Mouse (Mus musculus) forebrain, embryonic 11.5 days (tissue): ENCODE results near the gene Fam169b. TPM values are rescaled to one million over a fixed set of nuclear protein-coding genes. Genes with fewer than 3 reads are reported as not detected.
A peak's percentile ranks its signal among the peaks of the same experiment; 100 is the strongest.

Experiments
- ATAC-seq: fragments of 200-750 bp; cut with Nextera tagmentation; replicated peaks from 2 replicates; pipeline ENCODE4 v1.8.0; 2017; ENCODE audit warnings: moderate TSS enrichment; ENCODE audit not compliant: low FRiP score
- DNase-seq: peaks from one replicate; pipeline ENCODE4 v3.0.0-alpha.2; 2017; ENCODE audit warnings: low spot score
- H3K27ac ChIP-seq: fragments of 300-500 bp; sonication (generic); 2 replicates; pipeline ENCODE4 v1.5.1; 2014; ENCODE audit warnings: low read depth, low read length
- H3K27me3 ChIP-seq: fragments of 300-500 bp; sonication (generic); 2 replicates; pipeline ENCODE4 v1.6.1; 2014; ENCODE audit warnings: mild to moderate bottlenecking, low read length, mixed read lengths; ENCODE audit not compliant: control insufficient read depth, insufficient read depth
- H3K36me3 ChIP-seq: fragments of 300-500 bp; sonication (generic); 2 replicates; pipeline ENCODE4 v1.6.1; 2014; ENCODE audit warnings: mild to moderate bottlenecking, low read length, moderate library complexity, mixed read lengths; ENCODE audit not compliant: control insufficient read depth, insufficient read depth
- H3K4me1 ChIP-seq: fragments of 300-500 bp; sonication (generic); replicated peaks from 2 replicates; pipeline ENCODE4 v1.6.1; 2014; ENCODE audit warnings: low read length, mixed read lengths; ENCODE audit not compliant: control insufficient read depth, insufficient read depth
- H3K4me2 ChIP-seq: fragments of 300-500 bp; sonication (generic); 2 replicates; pipeline ENCODE4 v1.6.1; 2014; ENCODE audit warnings: low read depth, mild to moderate bottlenecking, low read length, moderate library complexity, mixed read lengths; ENCODE audit not compliant: severe bottlenecking
- H3K4me3 ChIP-seq: fragments of 300-500 bp; sonication (generic); 2 replicates; pipeline ENCODE4 v1.5.1; 2014; ENCODE audit warnings: low read depth, low read length
- H3K9ac ChIP-seq: fragments of 300-500 bp; sonication (generic); 2 replicates; pipeline ENCODE4 v1.6.1; 2014; ENCODE audit warnings: low read length
- H3K9me3 ChIP-seq: fragments of 300-500 bp; sonication (generic); 2 replicates; pipeline ENCODE4 v1.6.1; 2016; ENCODE audit warnings: low read length, mixed read lengths; ENCODE audit not compliant: control insufficient read depth
- WGBS: fragments of 180-500 bp; shearing (Covaris S2); extraction: QIAGEN DNeasy Blood & Tissue Kit; methylation state at CpG from one replicate; pipeline ENCODE4 v1.1.7; 2014; 5-methylcytosine and 5-hydroxymethylcytosine counted together
- polyA plus RNA-seq: library from polyadenylated mRNA; unstranded; fragments of >200 nt; fragmentation: Nextera tagmentation; extraction: Ambion mirVana; gene quantifications from 2 replicates; pipeline ENCODE4 v1.2.1, GENCODE M21; 2014

The Fam169b gene
- polyA plus RNA-seq, 1 experiment from 2014 or later = 0.39 TPM

DNA sequence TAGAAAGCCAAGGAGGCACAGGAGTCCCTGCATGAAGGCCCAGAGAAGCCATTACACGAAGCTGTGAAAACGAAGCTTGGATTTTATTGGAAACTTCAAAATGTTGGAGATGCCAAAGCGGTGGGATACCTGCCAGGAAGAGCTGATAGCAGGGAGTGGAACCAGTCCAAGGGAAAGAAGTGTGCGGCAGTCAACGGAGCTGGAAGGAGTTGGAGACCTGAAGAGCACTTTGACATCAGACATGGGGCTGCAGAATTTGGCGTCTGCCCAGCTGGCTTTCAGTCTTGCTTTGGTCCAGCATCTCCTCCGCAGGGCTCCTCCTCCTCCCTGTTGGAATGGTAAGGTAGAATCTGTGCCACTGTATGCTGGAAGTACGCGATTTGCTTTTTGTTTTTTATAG is 92.1 kb downstream of the Fam169b start:
- DNase-seq = no peak
- Histone ChIP-seq H3K27ac (no peak overlapping the region), H3K36me3 (no peaks in the 10 kb centered on the region), H3K9ac (no peak overlapping the region), H3K4me2 (no peak overlapping the region), H3K4me1 (no peaks in the 10 kb centered on the region), H3K27me3 (no peaks in the 10 kb centered on the region), H3K9me3 (no peaks in the 10 kb centered on the region), H3K4me3 (no peak overlapping the region)
- no peak for ATAC-seq
- 90% methylated on average over 9 of the region's 9 CpGs for WGBS

- no peaks in the 10 kb centered on the region for H3K27me3 ChIP-seq
- WGBS = 88% methylated on average over 12 of the region's 12 CpGs
- DNase-seq = no peak
- no peak overlapping the region for H3K9ac ChIP-seq
- H3K4me2 ChIP-seq = no peak overlapping the region
- no peak overlapping the region for H3K27ac ChIP-seq
- no peak overlapping the region for H3K4me3 ChIP-seq
- no peaks in the 10 kb centered on the region for H3K9me3 ChIP-seq
- no peak for ATAC-seq
- H3K36me3 ChIP-seq = no peaks in the 10 kb centered on the region
- H3K4me1 ChIP-seq = no peaks in the 10 kb centered on the region
Observed at GRCm38 (mm10) chr7:68368948-68369347, 95.3 kb downstream of the Fam169b start.

GRCm38 (mm10) chr7:68369694-68370093 is 96.1 kb downstream of the Fam169b start:
- Histone ChIP-seq H3K9me3 (no peaks in the 10 kb centered on the region), H3K9ac (no peak overlapping the region), H3K4me3 (peak overlapping the region; percentile 23; the same call in 1 of the 2 replicates), H3K27me3 (no peaks in the 10 kb centered on the region), H3K4me1 (no peaks in the 10 kb centered on the region), H3K4me2 (peak overlapping the region; percentile 44), H3K36me3 (no peaks in the 10 kb centered on the region), H3K27ac (no peak overlapping the region)
- DNase-seq (peak; percentile 91), ATAC-seq (peak; percentile 59)
- WGBS = 2% methylated on average over 13 of the region's 13 CpGs

DNA sequence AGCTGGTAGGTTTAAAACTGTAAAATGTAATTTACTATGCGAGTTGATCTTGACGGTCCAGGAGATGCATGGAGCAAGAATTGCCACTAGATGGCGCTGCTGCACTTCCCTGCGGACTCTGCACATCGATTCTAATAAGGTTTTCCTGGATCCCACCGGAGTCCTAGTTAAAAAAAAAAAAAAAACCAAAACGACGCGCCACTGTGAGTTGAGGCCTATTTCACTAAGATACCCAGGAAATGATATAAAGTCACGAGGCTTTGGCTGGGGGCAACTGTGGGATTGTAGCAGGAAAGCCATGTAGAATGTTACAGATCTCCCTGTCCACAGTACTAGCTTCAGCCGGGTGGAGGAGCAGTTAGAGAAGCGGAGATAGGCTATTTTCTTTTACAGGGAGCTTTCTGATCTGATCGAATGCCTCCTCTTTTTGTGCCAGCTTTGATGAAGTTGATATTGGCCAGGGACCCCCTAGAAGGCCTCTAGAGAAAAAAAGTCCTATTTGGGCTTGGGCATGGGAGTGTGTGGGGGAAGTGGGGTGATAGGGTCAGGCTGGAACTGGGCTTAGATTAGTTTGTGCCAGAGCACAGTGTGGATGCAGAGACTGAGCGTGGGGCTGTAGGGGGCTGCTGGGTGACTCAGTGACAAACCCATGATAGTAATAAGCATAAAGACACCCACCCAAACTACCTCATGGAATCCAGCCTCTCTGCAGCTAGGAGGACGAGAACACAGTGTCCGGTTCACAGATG is 100.6 kb downstream of the Fam169b start:
- Histone ChIP-seq H3K4me2 (peak overlapping the region; percentile 44), H3K27me3 (no peaks in the 10 kb centered on the region), H3K9ac (peak overlapping the region; percentile 30; the same call in 1 of the 2 replicates), H3K4me1 (no peaks in the 10 kb centered on the region), H3K9me3 (no peaks in the 10 kb centered on the region), H3K36me3 (no peaks in the 10 kb centered on the region), H3K27ac (no peak overlapping the region), H3K4me3 (0 out of 2 replicates have a peak overlapping the region, but pooled peaks have one; percentile 14)
- ATAC-seq (peak; percentile 60), DNase-seq (peak; percentile 89)
- WGBS = 19% methylated on average over 16 of the region's 16 CpGs

DNA sequence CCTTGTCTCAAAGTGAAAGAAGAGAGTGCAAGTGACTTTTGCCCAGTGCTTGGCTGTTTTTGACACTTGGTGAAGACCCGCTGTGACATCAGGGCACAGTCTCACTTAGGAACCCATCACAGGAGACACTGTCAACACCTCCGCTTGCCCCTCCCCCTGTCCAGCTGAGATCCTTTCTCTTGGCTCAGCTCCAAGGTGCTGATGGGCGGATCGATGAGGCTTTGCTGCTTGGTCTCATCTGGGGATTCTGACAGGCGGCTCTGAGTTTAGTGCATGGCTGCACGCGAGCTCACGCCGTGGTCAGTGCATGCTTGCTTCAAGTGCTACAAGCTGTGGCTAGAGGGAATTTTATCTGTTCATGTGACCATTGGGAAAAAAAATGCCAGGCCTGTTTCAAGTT is 108.5 kb downstream of the Fam169b start:
- Histone ChIP-seq H3K27ac (no peak overlapping the region), H3K4me1 (no peaks in the 10 kb centered on the region), H3K27me3 (no peaks in the 10 kb centered on the region), H3K36me3 (no peaks in the 10 kb centered on the region), H3K4me3 (no peak overlapping the region), H3K4me2 (no peak overlapping the region), H3K9me3 (no peaks in the 10 kb centered on the region), H3K9ac (no peak overlapping the region)
- DNase-seq (no peak), ATAC-seq (no peak)
- WGBS = 50% methylated on average over 9 of the region's 9 CpGs

GRCm38 (mm10) chr7:68386767-68387166 is 113.1 kb downstream of the Fam169b start:
- Histone ChIP-seq H3K27me3 (no peaks in the 10 kb centered on the region), H3K36me3 (no peaks in the 10 kb centered on the region), H3K9me3 (no peaks in the 10 kb centered on the region), H3K9ac (no peak overlapping the region), H3K4me2 (no peak overlapping the region), H3K27ac (no peak overlapping the region), H3K4me1 (no peaks in the 10 kb centered on the region), H3K4me3 (no peak overlapping the region)
- DNase-seq (no peak), ATAC-seq (no peak)
- WGBS = 91% methylated on average over 3 of the region's 3 CpGs

DNA sequence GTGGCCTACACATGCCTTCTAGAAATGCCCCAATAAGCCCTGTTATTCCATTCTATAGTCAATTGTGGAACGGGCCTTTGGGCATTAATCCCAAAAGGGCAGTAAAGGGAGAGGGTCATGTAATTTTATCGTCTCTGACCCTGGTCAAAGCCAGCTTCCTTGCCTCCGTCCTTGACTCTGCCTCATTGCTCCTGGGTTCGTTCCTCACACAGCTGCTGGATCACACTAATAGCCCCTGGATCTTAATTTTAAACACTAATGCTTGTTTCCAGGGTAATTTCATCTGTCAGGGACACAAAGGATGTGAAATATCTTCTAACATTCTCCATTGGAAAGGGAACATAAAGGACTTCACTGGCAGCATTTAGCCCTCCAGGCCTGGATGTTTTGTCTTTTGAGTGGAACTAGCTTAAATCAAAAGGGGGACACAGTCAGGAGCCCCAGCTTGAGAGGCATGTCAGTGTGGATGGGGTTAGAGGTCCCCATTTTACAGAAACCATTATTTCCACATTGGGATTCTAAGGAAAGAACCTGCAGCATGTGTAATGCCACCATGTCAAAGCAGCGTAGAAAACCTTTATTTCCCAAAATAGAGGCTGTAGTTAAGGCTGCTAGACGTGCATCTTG is 122.2 kb downstream of the Fam169b start:
- Histone ChIP-seq H3K27ac (no peak overlapping the region), H3K4me2 (no peak overlapping the region), H3K4me1 (no peaks in the 10 kb centered on the region), H3K4me3 (no peak overlapping the region), H3K9me3 (no peaks in the 10 kb centered on the region), H3K27me3 (no peaks in the 10 kb centered on the region), H3K36me3 (no peaks in the 10 kb centered on the region), H3K9ac (no peak overlapping the region)
- no peak for ATAC-seq
- WGBS = 45% methylated on average over 6 of the region's 6 CpGs
- DNase-seq = peak; percentile 35

DNA sequence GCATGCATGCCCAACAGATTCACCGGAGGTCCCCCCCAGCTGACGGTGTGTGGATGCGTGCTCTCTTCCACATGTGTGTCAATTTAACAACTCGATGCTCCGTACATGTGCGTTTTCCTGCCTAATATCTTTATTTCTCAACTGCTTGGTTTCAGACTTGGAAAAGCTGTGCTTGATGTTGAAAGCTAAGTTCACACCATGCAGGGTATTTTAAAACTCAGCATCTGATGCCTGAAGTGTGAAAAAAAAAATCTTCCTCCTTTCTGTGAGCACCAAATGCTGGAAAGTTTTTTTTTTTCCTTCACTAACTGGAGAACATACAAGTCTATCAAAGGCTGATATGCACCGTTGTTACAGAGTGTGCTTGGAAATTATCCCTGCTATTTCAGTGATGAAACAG is 126.9 kb downstream of the Fam169b start:
- ATAC-seq = no peak
- no peak overlapping the region for H3K27ac ChIP-seq
- H3K9ac ChIP-seq = no peak overlapping the region
- 95% methylated on average over 7 of the region's 7 CpGs for WGBS
- H3K36me3 ChIP-seq = no peaks in the 10 kb centered on the region
- no peaks in the 10 kb centered on the region for H3K4me1 ChIP-seq
- DNase-seq = no peak
- H3K4me2 ChIP-seq = no peak overlapping the region
- H3K27me3 ChIP-seq = no peaks in the 10 kb centered on the region; the same call in 1 of the 2 replicates
- H3K4me3 ChIP-seq = no peak overlapping the region
- no peaks in the 10 kb centered on the region for H3K9me3 ChIP-seq
